Mouse (Mus musculus): ENCODE measurements around the gene Dennd5b.
"Not testable (repeated sequence)": the region's sequence is repeated elsewhere in the genome, so short reads cannot be mapped to it uniquely, and the experiment has no call there.

GRCm38 (mm10) chr6:148940383-148940782 lies 161.1 kb downstream of the Dennd5b start:
- TF ChIP-seq CTCF (IDR thresholded peaks at IDR 0.05; ENCODE audit: low read depth, low read length); GATA1 (IDR thresholded peaks at IDR 0.05; ENCODE audit: borderline replicate concordance, low read length): not testable (repeated sequence)
